Mouse (Mus musculus): ENCODE measurements around the gene Akap2.
"Not testable (repeated sequence)": the region's sequence is repeated elsewhere in the genome, so short reads cannot be mapped to it uniquely, and the experiment has no call there.

The Akap2 gene

GRCm38 (mm10) chr4:57856673-57857072 is 139.2 kb downstream of the Akap2 start:
- DNase-seq (ENCODE audit: inconsistent age in 2 of 2, low spot score in 1 of 2): peak; percentile 20 to 54

GRCm38 (mm10) chr4:57860204-57860611 is 142.8 kb downstream of the Akap2 start:
- peak; percentile 44 to 68 for DNase-seq (ENCODE audit: inconsistent age in 2 of 2, low spot score in 1 of 2)

- peak; percentile 34 to 70 for DNase-seq (ENCODE audit: inconsistent age in 2 of 2, low spot score in 1 of 2)
Observed at GRCm38 (mm10) chr4:57861166-57861565, 143.7 kb downstream of the Akap2 start.

GRCm38 (mm10) chr4:57861856-57862255 is 144.4 kb downstream of the Akap2 start:
- peak; percentile 33 to 76 for DNase-seq (ENCODE audit: inconsistent age in 2 of 2, low spot score in 1 of 2)

GRCm38 (mm10) chr4:57862269-57862986 is 145.0 kb downstream of the Akap2 start:
- DNase-seq (ENCODE audit: inconsistent age in 2 of 2, low spot score in 1 of 2): no peak

GRCm38 (mm10) chr4:57866088-57866487 is 148.6 kb downstream of the Akap2 start:
- peak; percentile 56 to 73 for DNase-seq (ENCODE audit: inconsistent age in 2 of 2, low spot score in 1 of 2)

- no peak for DNase-seq (ENCODE audit: inconsistent age in 2 of 2, low spot score in 1 of 2)
Observed at GRCm38 (mm10) chr4:57866990-57867389, 149.5 kb downstream of the Akap2 start.

GRCm38 (mm10) chr4:57867454-57867853 is 150.0 kb downstream of the Akap2 start:
- no peak for DNase-seq (ENCODE audit: inconsistent age in 2 of 2, low spot score in 1 of 2)

GRCm38 (mm10) chr4:57879137-57879536 is 161.7 kb downstream of the Akap2 start:
- peak in 1 of 2 experiments; percentile 3 for DNase-seq (ENCODE audit: inconsistent age in 2 of 2, low spot score in 1 of 2)

- peak; percentile 81 to 94 for DNase-seq (ENCODE audit: inconsistent age in 2 of 2, low spot score in 1 of 2)
Observed at GRCm38 (mm10) chr4:57879804-57880357, 162.4 kb downstream of the Akap2 start.

- peak; percentile 46 to 83 for DNase-seq (ENCODE audit: inconsistent age in 2 of 2, low spot score in 1 of 2)
Observed at GRCm38 (mm10) chr4:57883520-57884421, 166.3 kb downstream of the Akap2 start.

GRCm38 (mm10) chr4:57884511-57884910 is 167.1 kb downstream of the Akap2 start:
- DNase-seq (ENCODE audit: inconsistent age in 2 of 2, low spot score in 1 of 2): no peak

GRCm38 (mm10) chr4:57885186-57885585 is 167.7 kb downstream of the Akap2 start:
- DNase-seq (ENCODE audit: inconsistent age in 2 of 2, low spot score in 1 of 2): peak; percentile 56 to 85

GRCm38 (mm10) chr4:57886066-57886887 is 168.8 kb downstream of the Akap2 start:
- DNase-seq (ENCODE audit: inconsistent age in 2 of 2, low spot score in 1 of 2): peak; percentile 82 to 92

- no peak for DNase-seq (ENCODE audit: inconsistent age in 2 of 2, low spot score in 1 of 2)
Observed at GRCm38 (mm10) chr4:57886888-57887230, 169.4 kb downstream of the Akap2 start.

- DNase-seq (ENCODE audit: inconsistent age in 2 of 2, low spot score in 1 of 2): no peak
Observed at GRCm38 (mm10) chr4:57888246-57888645, 170.8 kb downstream of the Akap2 start.

GRCm38 (mm10) chr4:57888978-57889377 is 171.5 kb downstream of the Akap2 start:
- not testable (repeated sequence) for DNase-seq (ENCODE audit: inconsistent age in 2 of 2, low spot score in 1 of 2)

GRCm38 (mm10) chr4:57889773-57890172 is 172.3 kb downstream of the Akap2 start:
- DNase-seq (ENCODE audit: inconsistent age in 2 of 2, low spot score in 1 of 2): peak; percentile 53 to 74

- no peak for DNase-seq (ENCODE audit: inconsistent age in 2 of 2, low spot score in 1 of 2)
Observed at GRCm38 (mm10) chr4:57892001-57892586, 174.6 kb downstream of the Akap2 start.

GRCm38 (mm10) chr4:57895140-57895539 is 177.7 kb downstream of the Akap2 start:
- no peak for DNase-seq (ENCODE audit: inconsistent age in 2 of 2, low spot score in 1 of 2)
